Mouse (Mus musculus) CH12.LX (cell line): ENCODE results near the gene Rnf185. TPM values are rescaled to one million over a fixed set of nuclear protein-coding genes. Genes with fewer than 3 reads are reported as not detected.

ENCODE experiments used
- DNase-seq: peaks from one replicate; pipeline ENCODE4 v3.0.0-alpha.2; 2013; ENCODE audit errors: extremely low read depth
- H3K27ac ChIP-seq: 2 replicates; pipeline ENCODE4 v1.5.1; 2012; ENCODE audit warnings: low read depth, mild to moderate bottlenecking, control low read depth, moderate library complexity; ENCODE audit not compliant: insufficient read depth
- H3K27me3 ChIP-seq: replicated peaks from 2 replicates; pipeline ENCODE3; 2012; ENCODE audit warnings: inconsistent platforms
- H3K36me3 ChIP-seq, 2 experiments: replicated peaks in 1 of 2; 2 replicates each; pipeline versions ENCODE3 to v1.6.1; 2012; ENCODE audit warnings: inconsistent platforms in 1 of 2, low read length in 1 of 2, mild to moderate bottlenecking in 1 of 2, mixed read lengths in 1 of 2, moderate library complexity in 1 of 2; ENCODE audit not compliant: control insufficient read depth in 1 of 2, insufficient read depth in 1 of 2
- H3K4me1 ChIP-seq, 2 experiments: 2 replicates each; pipeline ENCODE4 v1.6.1; 2012; ENCODE audit warnings: inconsistent platforms in 1 of 2, moderate library complexity in 1 of 2; ENCODE audit not compliant: insufficient read depth in 2 of 2, control insufficient read depth in 1 of 2
- H3K4me2 ChIP-seq: 2 replicates; pipeline ENCODE4 v1.6.1; 2012; ENCODE audit warnings: low read depth, mild to moderate bottlenecking, control low read depth; ENCODE audit not compliant: poor library complexity, insufficient read depth, severe bottlenecking
- H3K4me3 ChIP-seq, 3 experiments: fragments of 150-350 bp in 1 of 3; sonication (generic) in 1 of 3; replicated peaks in 1 of 3; 2 replicates each; pipeline versions ENCODE3 to v1.5.1; 2011 to 2012; ENCODE audit warnings: low read depth in 2 of 3, low read length in 2 of 3, mild to moderate bottlenecking in 2 of 3, moderate library complexity in 2 of 3, control low read depth in 1 of 3, improper control_type of control experiment in 1 of 3, inconsistent platforms in 1 of 3, mixed read lengths in 1 of 3; ENCODE audit not compliant: poor library complexity in 1 of 3
- H3K79me2 ChIP-seq: replicated peaks from 2 replicates; pipeline ENCODE4 v1.6.1; 2012; ENCODE audit warnings: mild to moderate bottlenecking, moderate library complexity; ENCODE audit not compliant: control insufficient read depth, poor library complexity, insufficient read depth, severe bottlenecking; ENCODE audit errors: extremely low read depth
- H3K9ac ChIP-seq: 2 replicates; pipeline ENCODE4 v1.6.1; 2012; ENCODE audit warnings: low read depth, mild to moderate bottlenecking, control low read depth, moderate library complexity; ENCODE audit not compliant: insufficient read depth
- H3K9me3 ChIP-seq: replicated peaks from 2 replicates; pipeline ENCODE3; 2012; ENCODE audit warnings: low read length, inconsistent platforms, mixed read lengths
- CTCF ChIP-seq, 2 experiments: IDR thresholded peaks in 1 of 2; conservative IDR thresholded peaks in 1 of 2; 2 replicates each; pipeline ENCODE4 v1.5.1; 2011 to 2012; ENCODE audit warnings: low read depth in 2 of 2, low read length in 2 of 2, improper control_type of control experiment in 1 of 2, inconsistent platforms in 1 of 2, mild to moderate bottlenecking in 1 of 2, moderate library complexity in 1 of 2
- E2F4 ChIP-seq: IDR thresholded peaks from 2 replicates; pipeline ENCODE4 v1.6.1; 2011; ENCODE audit warnings: low read depth, low read length, improper control_type of control experiment; ENCODE audit not compliant: insufficient replicate concordance
- EP300 ChIP-seq: IDR thresholded peaks from 2 replicates; pipeline ENCODE4 v1.6.1; 2011; ENCODE audit warnings: low read length, improper control_type of control experiment
- JUN ChIP-seq: IDR thresholded peaks from 2 replicates; pipeline ENCODE4 v1.6.1; 2011; ENCODE audit warnings: low read depth, mild to moderate bottlenecking, low read length, improper control_type of control experiment, moderate library complexity; ENCODE audit not compliant: insufficient read depth
- POLR2A ChIP-seq: IDR thresholded peaks from 2 replicates; pipeline ENCODE4 v1.6.1; 2011; ENCODE audit warnings: low read depth, mild to moderate bottlenecking, improper control_type of control experiment, low read length
- POLR2AphosphoS2 ChIP-seq: IDR thresholded peaks from 2 replicates; pipeline ENCODE4 v1.6.1; 2011; ENCODE audit warnings: low read depth, low read length, improper control_type of control experiment
- SIN3A ChIP-seq: IDR thresholded peaks from 2 replicates; pipeline ENCODE4 v1.6.1; 2012; ENCODE audit warnings: low read length, improper control_type of control experiment, inconsistent platforms
- SMC3 ChIP-seq: IDR thresholded peaks from 2 replicates; pipeline ENCODE4 v1.6.1; 2011; ENCODE audit warnings: low read depth, low read length, improper control_type of control experiment
- UBTF ChIP-seq: IDR thresholded peaks from 2 replicates; pipeline ENCODE4 v1.6.1; 2012; ENCODE audit warnings: low read depth, mild to moderate bottlenecking, inconsistent platforms, low read length, improper control_type of control experiment, moderate library complexity
- ZC3H11A ChIP-seq: IDR thresholded peaks from 2 replicates; pipeline ENCODE4 v1.6.1; 2012; ENCODE audit warnings: low read depth, mild to moderate bottlenecking, inconsistent platforms, low read length, improper control_type of control experiment
- ZMIZ1 ChIP-seq: IDR thresholded peaks from 2 replicates; pipeline ENCODE4 v1.6.1; 2012; ENCODE audit warnings: low read depth, mild to moderate bottlenecking, inconsistent platforms, low read length, improper control_type of control experiment
- ZNF384 ChIP-seq: IDR thresholded peaks from 2 replicates; pipeline ENCODE4 v1.6.1; 2012; ENCODE audit warnings: low read depth, low read length, improper control_type of control experiment, inconsistent platforms
- dilution Hi-C: fragments of 300-500 bp; cut with MboI; formaldehyde crosslinking; loops from 2 replicates; pipeline ENCODE4 v1.14.3; 2020; ENCODE audit warnings: low sequenced_read_pairs; ENCODE audit not compliant: extremely low pct_unique_long_range_greater_than_20kb, extremely low pct_ligation_motif_present
- in situ Hi-C: fragments of 300-500 bp; cut with MboI; formaldehyde crosslinking; loops from 3 replicates; pipeline ENCODE4 v1.14.3; 2019; ENCODE audit warnings: low sequenced_read_pairs, low pct_ligation_motif_present, low pct_unique_long_range_greater_than_20kb, mixed read lengths
- polyA plus RNA-seq: library from polyadenylated mRNA; unstranded; fragments of >175 nt; gene quantifications from 2 replicates; pipeline ENCODE4 v1.2.1, GENCODE M21; 2012; ENCODE audit warnings: low read depth; ENCODE audit not compliant: insufficient read length
- total RNA-seq, 2 experiments: library from RNA; depleted of rRNA; stranded (reverse); fragments of 300-350 nt in 1 of 2; fragments of >200 nt in 1 of 2; gene quantifications; 2 replicates each; pipeline ENCODE4 v1.2.3; 2012 to 2014

The Rnf185 gene
- total and polyA plus RNA-seq, 3 experiments = 15.6 to 26.7 (median 26.4) TPM

GRCm38 (mm10) chr11:3373591-3374292 lies 78.4 kb downstream of the Rnf185 start:
- Histone ChIP-seq H3K27ac (no peak overlapping the region), H3K36me3 (peaks cover 17 to 84% of the 10 kb centered on the region in 2 experiments), H3K9ac (no peak overlapping the region), H3K9me3 (no peaks in the 10 kb centered on the region), H3K27me3 (no peaks in the 10 kb centered on the region), H3K79me2 (no peaks in the 10 kb centered on the region), H3K4me1 (peaks cover 0 to 32% of the 10 kb centered on the region in 2 experiments; a peak in 2 of 4 replicates), H3K4me2 (no peak overlapping the region), H3K4me3 (no peak overlapping the region)
- TF ChIP-seq SIN3A (no peak), JUN (no peak), ZMIZ1 (no peak), ZNF384 (no peak), UBTF (no peak), ZC3H11A (no peak)
- no peak for DNase-seq
- dilution Hi-C loops (no loop called here), in situ Hi-C loops (no loop called here)

DNA sequence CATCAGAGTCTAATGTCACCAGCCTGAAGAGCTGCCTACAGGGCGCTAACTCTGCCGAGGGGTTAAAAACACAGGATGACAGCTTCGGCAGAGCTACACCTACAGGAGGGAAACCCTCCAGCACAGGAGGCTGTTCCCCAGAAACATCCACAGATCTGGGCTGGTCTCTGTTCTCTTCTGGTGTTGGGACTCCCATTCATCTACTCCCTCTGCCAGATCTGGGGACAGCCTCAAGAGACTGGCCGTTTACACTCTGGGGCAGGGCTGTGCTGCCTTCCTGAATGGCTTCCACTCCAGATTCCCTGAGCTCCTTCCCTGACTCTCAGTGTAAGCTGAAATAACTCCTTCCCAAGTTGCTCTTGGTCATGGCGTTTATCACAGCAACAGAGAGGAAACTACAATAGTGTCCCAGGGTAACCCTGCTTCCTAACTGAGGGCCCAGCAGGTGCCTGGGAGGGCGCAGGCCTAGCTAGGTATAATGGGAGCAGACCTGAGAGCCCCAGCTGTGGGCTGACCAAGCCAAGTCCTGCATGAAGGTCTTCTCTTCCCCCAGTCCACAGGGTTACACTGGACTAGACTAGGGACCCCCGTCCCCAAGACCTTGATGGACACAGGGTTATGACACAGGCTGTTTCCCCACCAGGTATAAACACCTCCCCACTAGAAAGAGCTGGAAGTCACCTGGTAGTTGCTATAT lies 80.4 kb downstream of the Rnf185 start:
- Histone ChIP-seq H3K4me1 (peaks cover 0 to 50% of the 10 kb centered on the region in 2 experiments; a peak in 2 of 4 replicates), H3K79me2 (no peaks in the 10 kb centered on the region), H3K9me3 (no peaks in the 10 kb centered on the region), H3K9ac (no peak overlapping the region), H3K4me3 (no peak overlapping the region), H3K36me3 (peaks cover 4 to 82% of the 10 kb centered on the region in 2 experiments), H3K4me2 (no peak overlapping the region), H3K27ac (no peak overlapping the region), H3K27me3 (no peaks in the 10 kb centered on the region)
- in situ Hi-C loops (no loop called here), dilution Hi-C loops (no loop called here)
- DNase-seq = no peak
- TF ChIP-seq CTCF (conservative IDR thresholded peaks at IDR 0.05 in 1 of 2, IDR thresholded peaks at IDR 0.05 in 1 of 2; ENCODE audit: low read depth in 2 of 2, low read length in 2 of 2) (no peak), SMC3 (no peak), POLR2A (no peak), EP300 (no peak), E2F4 (no peak), ZMIZ1 (no peak), POLR2AphosphoS2 (no peak)
